18 mouse cellular contexts compared by ENCODE assay signal in genomic region chr11:19219476-19219875, GRCm38 (mm10).
"Had no signal": no experiment of that assay in that cellular context is flagged by ENCODE, and none has a peak within 500 bp of the region (broad histone marks: within the 10 kb centered on the region; RNA-seq: fewer than 3 reads in every experiment).

No protein-coding gene starts in this region.

- ATAC-seq: liver, postnatal 0 days; lung, postnatal 0 days; midbrain, embryonic 16.5 days had no signal

- H3K4me2 ChIP-seq: liver, embryonic 15.5 days; lung, embryonic 15.5 days; midbrain, embryonic 12.5 days; neural tube, embryonic 12.5 days; stomach, embryonic 15.5 days had no signal

- H3K9ac ChIP-seq: liver, embryonic 15.5 days; liver, postnatal 0 days; lung, embryonic 15.5 days; midbrain, embryonic 12.5 days; neural tube, embryonic 12.5 days; stomach, embryonic 15.5 days had no signal

- H3K27ac ChIP-seq: liver, embryonic 15.5 days; lung, embryonic 15.5 days; macrophage; midbrain, embryonic 12.5 days; neural tube, embryonic 12.5 days; stomach, embryonic 15.5 days; stomach, postnatal 0 days had no signal

- H3K4me3 ChIP-seq: liver, embryonic 15.5 days; lung, embryonic 15.5 days; megakaryocyte, embryonic 14.5 days; midbrain, embryonic 12.5 days; neural tube, embryonic 12.5 days; stomach, embryonic 15.5 days had no signal

- DNase-seq: liver, postnatal 0 days; lung, adult 2 months; lung, postnatal 14 days; lung, postnatal 36 days; right cerebral cortex, postnatal 14 days; thymus, adult 2 months; thymus, postnatal 25 days; thymus, postnatal 4 days had no signal

- H3K9me3 ChIP-seq: liver, embryonic 15.5 days; lung, embryonic 15.5 days; megakaryocyte, embryonic 14.5 days; midbrain, embryonic 12.5 days; neural tube, embryonic 12.5 days; stomach, embryonic 15.5 days had no signal

- H3K36me3 ChIP-seq: liver, embryonic 15.5 days; lung, embryonic 15.5 days; midbrain, embryonic 12.5 days; neural tube, embryonic 12.5 days; stomach, embryonic 15.5 days had no signal

- H3K4me1 ChIP-seq: liver, embryonic 15.5 days; lung, embryonic 15.5 days; megakaryocyte, embryonic 14.5 days; midbrain, embryonic 12.5 days; neural tube, embryonic 12.5 days; stomach, embryonic 15.5 days had no signal

- H3K27me3 ChIP-seq: liver, embryonic 15.5 days; lung, embryonic 15.5 days; megakaryocyte, embryonic 14.5 days; midbrain, embryonic 12.5 days; neural tube, embryonic 12.5 days; stomach, embryonic 15.5 days had no signal
